Mouse (Mus musculus) spleen, adult 2 months (tissue): Measurements from ENCODE around the gene Bsn. TPM values are rescaled to one million over a fixed set of nuclear protein-coding genes. Genes with fewer than 3 reads are reported as not detected.

ENCODE experiments used
- DNase-seq, 2 experiments: peaks; one replicate each; pipeline versions ENCODE4 v3.0.0 to v3.0.0-alpha.2; 2012 to 2021; ENCODE audit warnings: low spot score in 2 of 2, low read depth in 1 of 2
- H3K27ac ChIP-seq: fragments of 200-500 bp; 2 replicates; pipeline ENCODE4 v1.5.1; 2012; ENCODE audit warnings: low read length, inconsistent platforms; ENCODE audit not compliant: insufficient read depth
- H3K27me3 ChIP-seq: fragments of 200-500 bp; 2 replicates; pipeline ENCODE4 v1.6.1; 2012; ENCODE audit warnings: mild to moderate bottlenecking, moderate library complexity, low read length, inconsistent platforms; ENCODE audit not compliant: control insufficient read depth, insufficient read depth
- H3K36me3 ChIP-seq: fragments of 200-500 bp; 2 replicates; pipeline ENCODE4 v1.6.1; 2012; ENCODE audit warnings: mild to moderate bottlenecking, low read length, inconsistent platforms; ENCODE audit not compliant: control insufficient read depth, insufficient read depth
- H3K4me1 ChIP-seq: fragments of 200-500 bp; 2 replicates; pipeline ENCODE4 v1.6.1; 2011; ENCODE audit warnings: inconsistent platforms; ENCODE audit not compliant: control insufficient read depth, insufficient read depth, insufficient read length
- H3K4me3 ChIP-seq: fragments of 200-500 bp; 2 replicates; pipeline ENCODE4 v1.5.1; 2011; ENCODE audit warnings: mild to moderate bottlenecking, inconsistent platforms; ENCODE audit not compliant: insufficient read depth, insufficient read length; ENCODE audit errors: extremely low read depth
- CTCF ChIP-seq: fragments of 200-500 bp; IDR thresholded peaks from 2 replicates; pipeline ENCODE4 v1.5.1; 2011; ENCODE audit warnings: mild to moderate bottlenecking, inconsistent platforms; ENCODE audit not compliant: insufficient read depth, insufficient read length, insufficient replicate concordance; ENCODE audit errors: extremely low read depth
- POLR2A ChIP-seq: fragments of 200-500 bp; IDR thresholded peaks from 2 replicates; pipeline ENCODE4 v1.6.1; 2011; ENCODE audit warnings: low read depth, low read length, inconsistent platforms
- whole genome bisulfite sequencing: fragments of 180-500 bp; shearing (Covaris S2); methylation state at CpG from one replicate; pipeline ENCODE4 v1.1.7; 2018; 5-methylcytosine and 5-hydroxymethylcytosine counted together
- polyA plus RNA-seq: library from polyadenylated mRNA; depleted of rRNA; stranded (reverse); fragments of >200 nt; gene quantifications from 2 replicates; pipeline ENCODE4 v1.2.3, GENCODE M21; 2012

The Bsn gene
- polyA plus RNA-seq, 1 experiment = 0.57 TPM

DNA sequence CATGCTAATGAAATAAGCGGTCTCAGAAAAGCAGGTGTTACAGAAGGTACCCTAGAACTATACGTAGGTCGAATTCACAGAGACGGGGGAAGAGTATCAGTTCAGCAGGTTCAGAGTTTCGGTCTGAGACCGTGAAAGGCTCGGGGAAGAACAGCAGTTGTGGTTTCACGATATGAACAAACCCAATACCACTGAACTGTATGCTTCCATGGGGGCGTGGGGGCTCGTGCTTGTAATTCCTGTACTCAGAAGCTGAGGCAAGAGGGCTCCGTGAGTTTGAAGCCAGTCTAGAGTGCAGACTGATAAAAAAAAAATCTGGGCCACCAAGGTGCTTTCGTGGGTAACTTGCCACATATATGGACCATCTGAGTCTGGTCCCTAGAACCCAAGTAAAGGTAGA is 35.4 kb downstream of the Bsn start:
- TF ChIP-seq CTCF = no peak
- WGBS = 53% methylated on average over 12 of the region's 12 CpGs
- no peaks in the 10 kb centered on the region for H3K36me3 ChIP-seq

DNA sequence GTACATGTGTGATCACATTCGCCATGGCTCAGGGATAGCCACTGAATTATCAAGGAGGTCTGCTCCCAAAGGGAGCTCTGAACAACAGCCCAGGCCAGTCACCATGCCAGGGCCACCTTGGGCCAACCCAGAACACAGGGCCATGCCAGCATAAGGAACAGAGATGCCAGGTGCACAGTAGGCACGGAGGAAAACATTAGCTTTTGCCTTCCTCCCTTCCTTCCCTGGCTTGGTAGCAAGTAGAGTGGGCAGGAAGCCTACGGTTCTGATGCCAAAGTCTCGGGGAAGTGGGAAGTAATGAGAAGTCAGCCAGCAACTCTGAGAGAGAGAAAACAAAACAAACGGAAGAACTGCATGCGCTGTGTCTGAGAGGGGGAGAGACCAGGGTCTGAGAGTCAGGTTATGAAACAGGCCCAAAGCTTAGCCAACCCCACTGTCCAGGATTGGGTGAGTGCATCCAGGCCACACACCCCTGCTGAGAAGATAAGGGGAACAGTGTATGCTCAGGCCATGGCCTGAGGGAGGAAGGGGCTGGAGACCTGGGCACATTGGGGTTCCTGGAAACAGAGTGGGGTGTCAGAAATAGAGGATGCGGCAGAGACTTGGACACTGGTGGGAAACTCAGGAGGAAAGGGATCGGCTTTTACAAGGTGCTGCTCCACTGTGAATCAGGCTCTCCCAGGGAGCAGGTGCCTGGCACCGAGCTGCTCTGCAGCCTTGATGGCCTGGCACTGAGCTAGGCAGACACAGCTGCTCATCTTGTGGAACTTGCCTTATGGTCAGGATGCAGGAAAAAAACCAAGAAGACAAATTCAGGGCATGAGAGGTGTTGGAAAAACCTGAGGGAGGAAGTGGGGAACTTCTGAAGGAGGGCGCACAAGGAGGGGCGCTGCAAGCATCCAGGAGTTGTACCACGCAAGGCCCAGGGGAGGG is 36.4 kb downstream of the Bsn start:
- no peak for TF ChIP-seq POLR2A
- TF ChIP-seq CTCF = no peak
- WGBS = 70% methylated on average over 12 of the region's 12 CpGs
- Histone ChIP-seq H3K27me3 (no peaks in the 10 kb centered on the region), H3K4me3 (no peak overlapping the region), H3K36me3 (no peaks in the 10 kb centered on the region), H3K27ac (no peak overlapping the region), H3K4me1 (peaks cover 8% of the 10 kb centered on the region; the same call in 1 of the 2 replicates)
- DNase-seq = no peak

More for the DNA sequence above, 35.4 kb downstream of the Bsn start:
- Histone ChIP-seq H3K4me3 (no peak overlapping the region), H3K27me3 (no peaks in the 10 kb centered on the region), H3K27ac (no peak overlapping the region), H3K4me1 (peaks cover 4% of the 10 kb centered on the region; the same call in 1 of the 2 replicates)
- DNase-seq = no peak

DNA sequence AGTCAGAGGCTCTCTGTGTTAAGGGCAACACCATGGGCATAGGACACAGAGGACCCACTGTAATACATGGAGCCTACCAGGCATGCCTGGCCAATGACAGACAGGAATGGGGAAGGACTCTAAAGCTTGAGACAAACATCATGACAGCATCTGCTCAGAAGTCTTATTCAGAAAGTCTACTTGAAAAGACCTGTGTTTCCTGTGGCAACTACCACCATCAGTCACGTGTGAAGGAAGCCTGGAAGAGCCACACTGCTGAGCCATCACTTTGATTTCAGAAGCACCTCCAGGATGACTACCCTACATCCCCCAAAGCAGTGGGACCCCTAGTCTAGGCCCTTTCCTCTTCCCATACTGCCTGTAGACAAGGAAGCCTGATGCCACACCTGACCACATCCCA is 39.7 kb downstream of the Bsn start:
- H3K27me3 ChIP-seq = no peaks in the 10 kb centered on the region
- H3K4me1 ChIP-seq = peaks cover 18% of the 10 kb centered on the region; the same call in 1 of the 2 replicates
- H3K36me3 ChIP-seq = no peaks in the 10 kb centered on the region
- peak overlapping the region; percentile 30; the same call in 1 of the 2 replicates for H3K27ac ChIP-seq
- no peak for TF ChIP-seq POLR2A
- no peak for TF ChIP-seq CTCF
- DNase-seq = peak in 1 of 2 experiments; percentile 17
- WGBS = 15% methylated on average over 1 of the region's 1 CpGs
- H3K4me3 ChIP-seq = no peak overlapping the region

DNA sequence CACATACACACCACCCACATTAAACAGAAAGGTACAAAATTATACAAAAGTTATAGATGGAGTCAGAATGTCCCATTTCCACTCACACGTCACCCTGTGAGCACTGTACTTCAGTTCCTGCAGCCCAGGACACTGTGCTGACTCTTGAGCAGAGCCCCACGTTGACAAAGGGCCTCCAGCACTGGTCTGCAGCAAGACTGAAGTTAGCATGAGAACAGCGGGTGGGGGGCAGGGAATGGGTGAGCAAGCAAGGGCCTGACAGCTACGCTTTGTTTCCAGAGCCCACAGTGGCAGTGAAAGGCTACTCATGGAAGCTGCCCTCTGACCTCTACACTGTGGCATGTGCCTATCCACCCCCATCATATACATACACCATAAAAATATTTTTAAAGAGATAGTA is 40.4 kb downstream of the Bsn start:
- Histone ChIP-seq H3K27ac (0 out of 2 replicates have a peak overlapping the region, but pooled peaks have one; percentile 5), H3K4me3 (no peak overlapping the region), H3K36me3 (no peaks in the 10 kb centered on the region), H3K4me1 (peaks cover 19% of the 10 kb centered on the region; the same call in 1 of the 2 replicates), H3K27me3 (no peaks in the 10 kb centered on the region)
- no peak for DNase-seq
- TF ChIP-seq POLR2A = no peak
- no peak for TF ChIP-seq CTCF
- WGBS = 75% methylated on average over 4 of the region's 4 CpGs

GRCm38 (mm10) chr9:108147606-108148005 is 42.6 kb downstream of the Bsn start:
- no peak for TF ChIP-seq CTCF
- TF ChIP-seq POLR2A = no peak
- Histone ChIP-seq H3K4me1 (peaks cover 19% of the 10 kb centered on the region; the same call in 1 of the 2 replicates), H3K27ac (no peak overlapping the region), H3K4me3 (no peak overlapping the region), H3K27me3 (no peaks in the 10 kb centered on the region), H3K36me3 (no peaks in the 10 kb centered on the region)
- WGBS = 74% methylated on average over 5 of the region's 5 CpGs
- DNase-seq = no peak

- no peaks in the 10 kb centered on the region for H3K27me3 ChIP-seq
- peaks cover 19% of the 10 kb centered on the region; the same call in 1 of the 2 replicates for H3K4me1 ChIP-seq
- H3K36me3 ChIP-seq = no peaks in the 10 kb centered on the region
- 23% methylated on average over 4 of the region's 4 CpGs for WGBS
- H3K27ac ChIP-seq = no peak overlapping the region
- DNase-seq = peak; percentile 28 to 58
- H3K4me3 ChIP-seq = no peak overlapping the region
- no peak for TF ChIP-seq POLR2A
- no peak for TF ChIP-seq CTCF
These were observed 43.7 kb downstream of the Bsn start for GRCm38 (mm10) chr9:108146451-108146850.

- no peak for DNase-seq
- WGBS = 66% methylated on average over 6 of the region's 6 CpGs
- TF ChIP-seq POLR2A = no peak
- TF ChIP-seq CTCF = no peak
- no peaks in the 10 kb centered on the region for H3K36me3 ChIP-seq
- no peaks in the 10 kb centered on the region for H3K27me3 ChIP-seq
- no peak overlapping the region for H3K4me3 ChIP-seq
- H3K4me1 ChIP-seq = peaks cover 19% of the 10 kb centered on the region; the same call in 1 of the 2 replicates
- no peak overlapping the region for H3K27ac ChIP-seq
These were observed 44.4 kb downstream of the Bsn start for GRCm38 (mm10) chr9:108145740-108146139.
